Mouse (Mus musculus) G1E (cell line): ENCODE data around the gene Gm29776. TPM values are rescaled to one million over a fixed set of nuclear protein-coding genes. Genes with fewer than 3 reads are reported as not detected.

ENCODE experiments used
- ATAC-seq: 2 replicates; pipeline ENCODE4 v1.8.0; 2016; ENCODE audit warnings: mild to moderate bottlenecking; ENCODE audit not compliant: insufficient number of reproducible peaks, poor library complexity, low FRiP score, severe bottlenecking; ENCODE audit errors: extremely low read depth
- DNase-seq: peaks from one replicate; pipeline ENCODE4 v3.0.0; 2012; ENCODE audit warnings: low spot score
- H3K27me3 ChIP-seq: 2 replicates; pipeline ENCODE4 v1.6.1; 2012; ENCODE audit warnings: mild to moderate bottlenecking, low read length, inconsistent platforms; ENCODE audit not compliant: insufficient read depth
- H3K36me3 ChIP-seq: replicated peaks from 2 replicates; pipeline ENCODE3; 2012; ENCODE audit warnings: mild to moderate bottlenecking, inconsistent platforms
- H3K4me1 ChIP-seq: 2 replicates; pipeline ENCODE4 v1.6.1; 2012; ENCODE audit warnings: low read depth, low read length, inconsistent platforms, mixed read lengths; ENCODE audit not compliant: insufficient read depth
- H3K4me3 ChIP-seq: 2 replicates; pipeline ENCODE4 v1.5.1; 2012; ENCODE audit warnings: low read depth, mild to moderate bottlenecking, inconsistent platforms, low read length, moderate library complexity, mixed read lengths
- H3K9me3 ChIP-seq: replicated peaks from 2 replicates; pipeline ENCODE4 v1.6.1; 2012; ENCODE audit warnings: inconsistent platforms
- CTCF ChIP-seq: IDR thresholded peaks from 2 replicates; pipeline ENCODE4 v1.5.1; 2012; ENCODE audit warnings: low read depth, low read length, inconsistent platforms, mixed read lengths
- GATA1 ChIP-seq: IDR thresholded peaks from 2 replicates; pipeline ENCODE4 v1.6.1; 2012; ENCODE audit warnings: borderline replicate concordance, low read length, inconsistent platforms, mixed read lengths
- GATA2 ChIP-seq: IDR thresholded peaks from 2 replicates; pipeline ENCODE4 v1.6.1; 2012; ENCODE audit warnings: low read depth, low read length, inconsistent platforms, borderline replicate concordance
- POLR2AphosphoS5 ChIP-seq: IDR thresholded peaks from 2 replicates; pipeline ENCODE4 v1.6.1; 2012; ENCODE audit warnings: low read depth, low read length, inconsistent platforms; ENCODE audit not compliant: insufficient replicate concordance
- TAL1 ChIP-seq: conservative IDR thresholded peaks from 2 replicates; pipeline ENCODE4 v1.6.1; 2012; ENCODE audit warnings: low read depth, low read length, inconsistent platforms, mixed read lengths
- polyA plus RNA-seq: library from polyadenylated mRNA; stranded (reverse); fragments of >175 nt; gene quantifications from 2 replicates; pipeline ENCODE4 v1.2.3, GENCODE M21; 2012
- total RNA-seq, 2 experiments: library from RNA; stranded (forward) in 1 of 2; stranded (reverse) in 1 of 2; fragments of 200-1000 nt in 1 of 2; fragments of >200 nt in 1 of 2; fragmentation: Nextera tagmentation in 1 of 2; gene quantifications; 2 replicates each; pipeline ENCODE4 v1.2.3; 2014 to 2017

Gene Gm29776
- total and polyA plus RNA-seq, 3 experiments, result 0.11 TPM; not detected in 2

DNA sequence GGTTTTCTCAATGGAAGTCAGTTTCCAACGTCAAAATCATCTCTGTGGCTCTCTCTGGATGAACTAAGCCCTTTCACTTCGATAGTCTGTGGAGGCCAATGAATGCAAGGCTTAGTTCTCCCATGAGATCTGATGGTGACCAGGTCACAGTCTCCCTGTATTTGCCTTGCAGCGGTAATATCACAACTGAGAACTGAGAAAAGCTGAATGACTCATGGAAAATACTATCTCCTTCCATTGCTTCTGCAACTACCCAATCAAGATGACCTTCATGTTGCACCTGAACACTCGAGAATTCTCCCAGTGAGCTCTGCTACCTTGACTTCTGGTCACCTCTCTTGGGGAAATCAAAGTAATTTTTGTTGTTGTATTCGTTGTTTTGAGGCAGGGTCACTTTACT, 28.9 kb upstream of the Gm29776 start:
- ATAC-seq (no peak), DNase-seq (no peak)
- peaks cover 98% of the 10 kb centered on the region for H3K36me3 ChIP-seq
- peaks cover 23% of the 10 kb centered on the region for H3K4me1 ChIP-seq
- no peaks in the 10 kb centered on the region for H3K27me3 ChIP-seq
- H3K4me3 ChIP-seq, result no peak overlapping the region
- TF ChIP-seq TAL1, result no peak
- no peak for TF ChIP-seq CTCF
- peaks cover 5% of the 10 kb centered on the region for H3K9me3 ChIP-seq

DNA sequence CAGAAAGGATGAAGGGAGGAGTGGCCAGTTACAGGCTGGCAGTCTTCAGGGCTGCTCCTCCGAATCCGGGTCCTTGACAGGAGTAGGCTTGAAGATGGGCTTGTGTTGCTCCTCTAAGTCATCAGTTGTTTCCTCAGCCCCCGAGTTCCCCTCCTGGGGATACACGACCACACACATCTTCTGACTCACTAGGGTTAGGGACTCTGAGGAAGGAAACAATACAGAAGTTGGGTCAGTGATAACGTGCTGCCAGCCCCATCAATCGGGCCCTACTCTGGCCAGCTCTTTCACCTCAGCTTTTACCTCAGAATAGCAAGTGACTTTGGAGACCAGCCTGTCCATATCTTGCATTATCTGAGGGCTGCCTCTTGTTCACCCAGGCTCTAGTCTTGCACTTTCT, 25.4 kb upstream of the Gm29776 start:
- peaks cover 5% of the 10 kb centered on the region for H3K9me3 ChIP-seq
- no peak for ATAC-seq
- H3K4me1 ChIP-seq, result peaks cover 27% of the 10 kb centered on the region
- TF ChIP-seq POLR2AphosphoS5 (no peak), GATA2 (no peak), CTCF (no peak), GATA1 (no peak), TAL1 (no peak)
- no peaks in the 10 kb centered on the region for H3K27me3 ChIP-seq
- DNase-seq, result no peak
- H3K4me3 ChIP-seq, result no peak overlapping the region
- H3K36me3 ChIP-seq, result peaks cover 84% of the 10 kb centered on the region

GRCm38 (mm10) chr14:54721711-54722110, 23.1 kb upstream of the Gm29776 start:
- TF ChIP-seq TAL1, result no peak
- no peak for TF ChIP-seq POLR2AphosphoS5
- TF ChIP-seq GATA1, result no peak
- no peak for TF ChIP-seq GATA2
- TF ChIP-seq CTCF, result no peak
- H3K4me1 ChIP-seq, result peaks cover 30% of the 10 kb centered on the region

DNA sequence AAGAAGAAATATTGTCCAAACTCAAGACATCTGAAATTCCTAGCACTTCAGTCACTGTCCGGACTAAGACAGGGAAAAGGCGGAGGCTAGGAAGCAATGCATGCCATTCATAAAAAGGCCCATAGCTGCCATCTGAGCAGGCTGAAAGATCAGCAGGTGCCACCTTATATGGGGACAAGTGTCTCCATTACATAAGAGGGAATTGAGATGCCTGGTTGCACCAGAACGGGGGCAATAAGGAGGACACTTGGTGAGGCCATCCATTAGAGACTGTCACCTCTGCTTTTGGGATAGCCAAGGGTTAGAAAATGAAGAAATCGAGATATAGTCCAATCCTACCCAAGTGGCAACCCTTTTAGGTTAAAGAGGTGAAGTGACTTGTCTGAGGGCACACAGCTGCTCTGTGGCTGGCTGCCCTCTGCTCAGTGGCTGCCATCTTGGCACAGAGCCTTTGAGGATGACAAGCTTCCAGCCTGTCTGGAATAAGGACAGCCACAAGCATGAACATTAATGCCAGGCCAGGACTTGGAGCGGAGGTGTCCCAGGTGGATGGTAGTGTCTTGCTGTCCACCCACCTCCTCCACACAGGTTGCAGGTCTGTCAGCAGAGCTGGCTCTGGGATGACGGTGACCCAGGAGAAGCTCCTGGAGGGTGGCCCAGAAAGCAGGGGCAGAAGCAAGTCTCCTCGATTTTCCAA, 22.2 kb upstream of the Gm29776 start:
- H3K4me3 ChIP-seq, result no peak overlapping the region
- peaks cover 53% of the 10 kb centered on the region for H3K36me3 ChIP-seq
- DNase-seq, result no peak
- no peaks in the 10 kb centered on the region for H3K9me3 ChIP-seq
- H3K4me1 ChIP-seq, result peaks cover 36% of the 10 kb centered on the region
- H3K27me3 ChIP-seq, result no peaks in the 10 kb centered on the region
- TF ChIP-seq GATA2, result no peak
- TF ChIP-seq POLR2AphosphoS5, result no peak
- TF ChIP-seq CTCF, result no peak
- no peak for TF ChIP-seq TAL1
- no peak for TF ChIP-seq GATA1
- ATAC-seq, result no peak

More at GRCm38 (mm10) chr14:54721711-54722110, 23.1 kb upstream of the Gm29776 start:
- no peak overlapping the region for H3K4me3 ChIP-seq
- peaks cover 5% of the 10 kb centered on the region for H3K9me3 ChIP-seq
- ATAC-seq (no peak), DNase-seq (no peak)
- H3K36me3 ChIP-seq, result peaks cover 62% of the 10 kb centered on the region
- H3K27me3 ChIP-seq, result no peaks in the 10 kb centered on the region

DNA sequence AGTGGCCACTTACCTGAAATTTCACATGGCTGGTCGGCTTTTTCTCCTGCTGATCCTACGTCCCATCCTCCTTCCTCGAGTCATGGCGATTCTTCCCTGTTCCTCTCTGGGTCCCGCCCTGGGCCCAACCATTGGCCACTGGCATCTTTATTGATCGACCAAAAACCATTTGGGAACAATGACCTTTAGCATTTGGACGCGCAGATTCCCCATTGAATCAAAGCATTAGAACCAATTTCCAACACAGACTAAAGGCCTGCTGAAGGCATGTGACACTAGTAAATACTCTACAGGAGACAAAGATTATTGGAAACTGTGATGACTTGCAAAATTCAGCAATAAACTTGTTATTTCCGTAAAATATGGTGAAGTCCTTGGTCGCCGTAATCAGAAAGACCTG, 21.4 kb upstream of the Gm29776 start:
- peaks cover 45% of the 10 kb centered on the region for H3K36me3 ChIP-seq
- H3K4me1 ChIP-seq, result peaks cover 40% of the 10 kb centered on the region
- ATAC-seq (no peak), DNase-seq (no peak)
- H3K9me3 ChIP-seq, result no peaks in the 10 kb centered on the region
- H3K4me3 ChIP-seq, result no peak overlapping the region
- no peaks in the 10 kb centered on the region for H3K27me3 ChIP-seq
- TF ChIP-seq POLR2AphosphoS5, result no peak
- TF ChIP-seq TAL1, result no peak
- TF ChIP-seq CTCF, result no peak
- TF ChIP-seq GATA2, result no peak
- TF ChIP-seq GATA1, result no peak

GRCm38 (mm10) chr14:54715402-54715801, 16.8 kb upstream of the Gm29776 start:
- peaks cover 60% of the 10 kb centered on the region for H3K4me1 ChIP-seq
- peaks cover 2% of the 10 kb centered on the region for H3K36me3 ChIP-seq
- DNase-seq, result no peak
- H3K27me3 ChIP-seq, result peaks cover 14% of the 10 kb centered on the region
- ATAC-seq, result no peak
- TF ChIP-seq CTCF (no peak), TAL1 (no peak), GATA2 (no peak), POLR2AphosphoS5 (no peak), GATA1 (no peak)
- H3K4me3 ChIP-seq, result peak overlapping the region; percentile 67; the same call in 1 of the 2 replicates
- no peaks in the 10 kb centered on the region for H3K9me3 ChIP-seq
